Mouse (Mus musculus): ENCODE results near the gene Vstm5.
A peak's percentile ranks its signal among the peaks of the same experiment; 100 is the strongest.

- no peak for TF ChIP-seq CTCF (IDR thresholded peaks at IDR 0.05; ENCODE audit: control insufficient read depth, insufficient read depth, insufficient read length)
- no peak for TF ChIP-seq MAX (IDR thresholded peaks at IDR 0.05)
- TF ChIP-seq USF1 (IDR thresholded peaks at IDR 0.05; ENCODE audit: low read depth), result no peak
- peak; percentile 1 for TF ChIP-seq CEBPB (IDR thresholded peaks at IDR 0.05; ENCODE audit: low read depth)
- no peak for TF ChIP-seq MYOD1 (IDR thresholded peaks at IDR 0.05; ENCODE audit: control insufficient read depth, insufficient read length, low read depth)
Measured at GRCm38 (mm10) chr9:15300056-15300455, 61.2 kb downstream of the Vstm5 start.

All from C2C12 (cell line).